Mouse (Mus musculus): ENCODE data around the gene Adgrl4. TPM values are rescaled to one million over a fixed set of nuclear protein-coding genes. Genes with fewer than 3 reads are reported as not detected.

The Adgrl4 gene
- polyA plus RNA-seq, 1 experiment from 2014 or later: 17.5 TPM

DNA sequence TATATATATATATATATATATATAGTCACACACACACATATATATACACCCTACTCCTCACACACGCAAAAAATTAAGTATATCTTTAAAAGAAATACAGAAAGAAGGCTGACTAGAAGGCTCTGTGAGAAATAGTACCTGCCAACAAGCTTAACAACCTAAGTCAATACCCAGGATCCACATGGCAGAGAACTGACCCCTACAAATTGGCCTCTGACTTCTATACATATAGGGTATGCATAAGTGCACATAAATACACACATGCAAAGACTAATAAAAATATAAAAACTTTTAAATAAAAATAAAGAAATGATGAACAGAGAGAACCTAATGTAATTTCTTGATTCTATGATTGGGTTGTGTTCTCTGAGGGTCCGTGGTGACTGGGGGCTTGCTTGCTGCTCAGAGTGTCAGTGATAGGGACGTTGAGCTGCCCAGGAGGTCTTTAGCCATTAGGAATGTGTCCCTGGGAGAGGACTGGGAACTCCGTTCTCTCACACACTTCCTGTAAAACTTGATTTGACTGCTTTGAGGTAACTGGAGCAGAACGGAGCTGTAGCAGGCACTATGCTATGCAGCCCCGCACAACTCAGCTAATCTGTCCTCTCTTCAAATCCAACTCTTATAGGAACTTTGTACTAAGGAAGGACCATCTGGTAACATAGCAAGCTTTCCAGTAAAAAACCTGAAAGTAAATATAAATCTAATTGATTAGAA is 17.5 kb downstream of the Adgrl4 start:
- Histone ChIP-seq H3K4me2 (ENCODE audit: low read depth, low read length) (no peak overlapping the region), H3K4me3 (ENCODE audit: low read length) (no peak overlapping the region), H3K4me1 (ENCODE audit: control insufficient read depth, insufficient read depth, low read length) (no peaks in the 10 kb centered on the region), H3K9ac (ENCODE audit: low read length) (no peak overlapping the region), H3K27me3 (ENCODE audit: control insufficient read depth, insufficient read depth, low read length) (no peaks in the 10 kb centered on the region), H3K36me3 (ENCODE audit: control insufficient read depth, insufficient read depth) (no peaks in the 10 kb centered on the region), H3K27ac (ENCODE audit: low read length) (no peak overlapping the region), H3K9me3 (replicated peaks; ENCODE audit: control insufficient read depth, low read length) (no peaks in the 10 kb centered on the region)
- no peak for ATAC-seq (replicated peaks; ENCODE audit: extremely low read depth, insufficient read depth, low FRiP score)
- 52% methylated on average over 6 of the region's 6 CpGs for WGBS

DNA sequence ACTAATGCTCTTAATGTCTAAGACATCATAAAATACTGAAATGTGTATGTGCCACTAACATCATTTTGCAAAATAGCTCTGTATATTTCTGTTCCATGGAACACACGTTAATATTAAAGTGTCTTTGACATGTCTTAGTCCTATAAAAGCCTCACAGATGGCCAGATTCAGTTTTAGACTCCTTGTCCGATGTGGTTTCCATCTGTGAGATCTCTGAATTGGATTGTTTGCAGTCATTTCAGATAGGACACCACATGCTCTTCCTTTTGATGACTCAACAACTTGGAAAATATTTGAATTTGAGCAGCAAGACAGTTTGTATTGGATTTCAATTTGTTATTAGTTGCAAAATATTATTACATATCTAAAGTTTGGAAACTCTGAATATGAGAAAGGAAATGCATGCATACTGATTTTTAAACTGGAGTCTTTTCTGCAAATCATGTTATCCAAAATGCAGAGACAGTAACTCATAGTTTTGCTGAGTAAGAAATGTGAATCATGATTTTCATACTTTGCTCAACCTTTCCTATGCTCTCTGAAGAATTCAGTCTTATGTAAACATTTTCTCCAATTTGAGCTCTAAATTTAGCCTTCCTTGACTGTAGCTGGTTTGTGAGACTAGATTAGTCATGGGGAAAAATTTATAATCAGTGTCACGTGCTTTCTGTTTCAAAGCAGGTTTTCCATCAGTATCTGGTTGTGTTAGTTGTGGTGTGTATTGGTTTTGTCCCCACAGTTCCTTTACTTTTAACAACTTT is 21.9 kb downstream of the Adgrl4 start:
- no peak overlapping the region for H3K27ac ChIP-seq (ENCODE audit: low read length)
- no peak overlapping the region for H3K4me2 ChIP-seq (ENCODE audit: low read depth, low read length)
- no peaks in the 10 kb centered on the region for H3K36me3 ChIP-seq (ENCODE audit: control insufficient read depth, insufficient read depth)
- no peaks in the 10 kb centered on the region for H3K4me1 ChIP-seq (ENCODE audit: control insufficient read depth, insufficient read depth, low read length)
- H3K4me3 ChIP-seq (ENCODE audit: low read length): no peak overlapping the region
- no peaks in the 10 kb centered on the region for H3K9me3 ChIP-seq (replicated peaks; ENCODE audit: control insufficient read depth, low read length)
- H3K27me3 ChIP-seq (ENCODE audit: control insufficient read depth, insufficient read depth, low read length): no peaks in the 10 kb centered on the region
- 62% methylated on average over 3 of the region's 3 CpGs for WGBS
- ATAC-seq (replicated peaks; ENCODE audit: extremely low read depth, insufficient read depth, low FRiP score): no peak
- H3K9ac ChIP-seq (ENCODE audit: low read length): no peak overlapping the region

GRCm38 (mm10) chr3:151465215-151465614 is 27.5 kb downstream of the Adgrl4 start:
- ATAC-seq (replicated peaks; ENCODE audit: extremely low read depth, insufficient read depth, low FRiP score): no peak
- no peaks in the 10 kb centered on the region for H3K36me3 ChIP-seq (ENCODE audit: control insufficient read depth, insufficient read depth)
- 38% methylated on average over 4 of the region's 4 CpGs for WGBS
- H3K27me3 ChIP-seq (ENCODE audit: control insufficient read depth, insufficient read depth, low read length): no peaks in the 10 kb centered on the region
- no peak overlapping the region for H3K4me2 ChIP-seq (ENCODE audit: low read depth, low read length)
- H3K9ac ChIP-seq (ENCODE audit: low read length): no peak overlapping the region
- H3K27ac ChIP-seq (ENCODE audit: low read length): no peak overlapping the region
- no peaks in the 10 kb centered on the region for H3K9me3 ChIP-seq (replicated peaks; ENCODE audit: control insufficient read depth, low read length)
- no peaks in the 10 kb centered on the region for H3K4me1 ChIP-seq (ENCODE audit: control insufficient read depth, insufficient read depth, low read length)
- no peak overlapping the region for H3K4me3 ChIP-seq (ENCODE audit: low read length)

GRCm38 (mm10) chr3:151488853-151489252 is 51.2 kb downstream of the Adgrl4 start:
- Histone ChIP-seq H3K9me3 (replicated peaks; ENCODE audit: control insufficient read depth, low read length) (no peaks in the 10 kb centered on the region), H3K36me3 (ENCODE audit: control insufficient read depth, insufficient read depth) (no peaks in the 10 kb centered on the region), H3K27ac (ENCODE audit: low read length) (no peak overlapping the region), H3K4me2 (ENCODE audit: low read depth, low read length) (no peak overlapping the region), H3K9ac (ENCODE audit: low read length) (no peak overlapping the region), H3K27me3 (ENCODE audit: control insufficient read depth, insufficient read depth, low read length) (no peaks in the 10 kb centered on the region), H3K4me1 (ENCODE audit: control insufficient read depth, insufficient read depth, low read length) (no peaks in the 10 kb centered on the region), H3K4me3 (ENCODE audit: low read length) (no peak overlapping the region)
- WGBS: 86% methylated on average over 4 of the region's 4 CpGs
- ATAC-seq (replicated peaks; ENCODE audit: extremely low read depth, insufficient read depth, low FRiP score): no peak

- Histone ChIP-seq H3K4me3 (ENCODE audit: low read length) (no peak overlapping the region), H3K36me3 (ENCODE audit: control insufficient read depth, insufficient read depth) (no peaks in the 10 kb centered on the region), H3K9me3 (replicated peaks; ENCODE audit: control insufficient read depth, low read length) (no peaks in the 10 kb centered on the region), H3K4me1 (ENCODE audit: control insufficient read depth, insufficient read depth, low read length) (no peaks in the 10 kb centered on the region), H3K4me2 (ENCODE audit: low read depth, low read length) (no peak overlapping the region), H3K27me3 (ENCODE audit: control insufficient read depth, insufficient read depth, low read length) (no peaks in the 10 kb centered on the region), H3K9ac (ENCODE audit: low read length) (no peak overlapping the region), H3K27ac (ENCODE audit: low read length) (no peak overlapping the region)
- 93% methylated on average over 3 of the region's 3 CpGs for WGBS
- ATAC-seq (replicated peaks; ENCODE audit: extremely low read depth, insufficient read depth, low FRiP score): no peak
Observed at GRCm38 (mm10) chr3:151505606-151506005, 67.9 kb downstream of the Adgrl4 start.

DNA sequence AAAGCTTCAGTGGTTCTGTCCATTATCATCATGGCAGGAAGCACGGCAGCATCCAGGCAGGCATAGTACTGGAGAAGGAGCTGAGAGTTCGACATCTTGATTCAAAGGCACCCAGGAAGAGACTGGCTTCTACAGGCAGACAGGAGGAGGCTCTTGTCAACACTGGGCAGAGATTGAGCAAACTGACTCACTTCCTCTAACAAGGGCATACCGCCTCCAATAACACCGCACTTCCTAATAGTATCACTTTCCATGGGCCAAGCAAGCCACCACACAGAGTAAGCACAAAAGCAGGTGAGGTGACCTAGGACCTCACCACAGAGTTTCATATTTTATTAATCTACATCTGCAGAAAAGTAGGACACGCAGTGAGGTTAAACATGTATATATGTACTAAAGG is 73.5 kb downstream of the Adgrl4 start:
- Histone ChIP-seq H3K27ac (ENCODE audit: low read length) (no peak overlapping the region), H3K4me3 (ENCODE audit: low read length) (no peak overlapping the region), H3K9ac (ENCODE audit: low read length) (no peak overlapping the region), H3K4me1 (ENCODE audit: control insufficient read depth, insufficient read depth, low read length) (no peaks in the 10 kb centered on the region), H3K4me2 (ENCODE audit: low read depth, low read length) (no peak overlapping the region), H3K9me3 (replicated peaks; ENCODE audit: control insufficient read depth, low read length) (no peaks in the 10 kb centered on the region), H3K27me3 (ENCODE audit: control insufficient read depth, insufficient read depth, low read length) (no peaks in the 10 kb centered on the region), H3K36me3 (ENCODE audit: control insufficient read depth, insufficient read depth) (no peaks in the 10 kb centered on the region)
- ATAC-seq (replicated peaks; ENCODE audit: extremely low read depth, insufficient read depth, low FRiP score): no peak
- 81% methylated on average over 5 of the region's 5 CpGs for WGBS

DNA sequence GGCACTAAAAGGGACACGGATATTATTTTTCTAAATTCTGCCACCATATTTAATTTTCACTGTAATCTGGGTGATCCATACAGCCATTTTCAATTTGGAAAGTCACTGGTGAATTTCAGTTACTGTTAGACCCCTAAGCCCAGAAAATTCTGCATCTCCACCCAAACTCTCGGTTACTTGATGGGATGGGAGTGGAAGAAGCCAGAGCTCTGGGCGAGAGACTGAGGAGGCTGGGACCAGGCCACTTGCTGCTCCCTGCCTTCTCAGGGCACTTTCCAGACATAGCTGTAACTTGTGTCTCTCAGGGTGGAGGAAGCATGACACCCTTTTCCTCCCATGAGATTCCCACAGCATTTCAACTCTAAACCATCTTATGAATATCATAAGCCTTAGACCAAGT is 109.5 kb downstream of the Adgrl4 start:
- Histone ChIP-seq H3K9ac (ENCODE audit: low read length) (no peak overlapping the region), H3K36me3 (ENCODE audit: control insufficient read depth, insufficient read depth) (no peaks in the 10 kb centered on the region), H3K27ac (ENCODE audit: low read length) (no peak overlapping the region), H3K4me2 (ENCODE audit: low read depth, low read length) (no peak overlapping the region), H3K4me3 (ENCODE audit: low read length) (no peak overlapping the region), H3K9me3 (replicated peaks; ENCODE audit: control insufficient read depth, low read length) (no peaks in the 10 kb centered on the region), H3K27me3 (ENCODE audit: control insufficient read depth, insufficient read depth, low read length) (no peaks in the 10 kb centered on the region), H3K4me1 (ENCODE audit: control insufficient read depth, insufficient read depth, low read length) (no peaks in the 10 kb centered on the region)
- 85% methylated on average over 3 of the region's 3 CpGs for WGBS
- ATAC-seq (replicated peaks; ENCODE audit: extremely low read depth, insufficient read depth, low FRiP score): no peak

DNA sequence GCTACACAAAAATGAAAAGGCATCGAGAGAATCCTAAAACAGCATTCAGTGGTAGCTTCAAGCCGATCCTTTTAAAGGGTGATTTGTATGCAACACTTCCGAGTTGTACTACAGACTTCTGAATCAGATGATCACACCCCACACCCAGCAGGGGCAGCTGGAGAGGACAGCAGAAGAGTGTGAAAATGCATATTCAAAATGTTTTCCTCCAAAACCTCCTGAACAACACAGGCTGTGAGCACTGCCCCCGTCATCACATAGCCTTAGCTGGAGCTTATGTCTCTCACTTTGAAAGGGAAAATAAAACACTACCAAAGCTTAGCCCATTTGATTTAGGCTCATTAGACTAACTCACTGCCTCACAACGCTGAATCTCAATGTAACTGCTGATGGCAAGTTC is 113.3 kb downstream of the Adgrl4 start:
- Histone ChIP-seq H3K27me3 (ENCODE audit: control insufficient read depth, insufficient read depth, low read length) (no peaks in the 10 kb centered on the region), H3K9ac (ENCODE audit: low read length) (no peak overlapping the region), H3K36me3 (ENCODE audit: control insufficient read depth, insufficient read depth) (no peaks in the 10 kb centered on the region), H3K9me3 (replicated peaks; ENCODE audit: control insufficient read depth, low read length) (no peaks in the 10 kb centered on the region), H3K4me2 (ENCODE audit: low read depth, low read length) (no peak overlapping the region), H3K4me3 (ENCODE audit: low read length) (no peak overlapping the region), H3K27ac (ENCODE audit: low read length) (no peak overlapping the region), H3K4me1 (ENCODE audit: control insufficient read depth, insufficient read depth, low read length) (no peaks in the 10 kb centered on the region)
- WGBS: 38% methylated on average over 5 of the region's 5 CpGs
- ATAC-seq (replicated peaks; ENCODE audit: extremely low read depth, insufficient read depth, low FRiP score): no peak

DNA sequence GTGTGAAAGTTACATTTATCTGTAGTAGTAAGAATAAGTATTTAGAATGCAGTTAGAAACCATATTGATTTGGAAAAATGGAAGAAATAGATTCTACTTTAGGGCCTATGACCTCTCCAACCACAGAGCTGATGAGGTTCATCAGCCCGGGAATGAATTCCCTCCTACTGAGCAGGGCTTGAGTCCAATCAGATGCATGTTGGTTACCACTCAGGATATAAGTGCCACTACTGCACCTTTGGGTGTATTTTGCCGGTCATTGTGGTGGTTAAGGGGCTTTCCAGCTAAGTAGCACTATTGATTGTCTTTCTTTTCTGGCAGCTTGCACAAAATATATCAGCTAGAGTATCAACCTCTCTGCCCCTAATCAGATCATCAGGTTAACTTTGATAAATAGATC is 118.9 kb downstream of the Adgrl4 start:
- no peak overlapping the region for H3K9ac ChIP-seq (ENCODE audit: low read length)
- no peak overlapping the region for H3K4me2 ChIP-seq (ENCODE audit: low read depth, low read length)
- no peak for ATAC-seq (replicated peaks; ENCODE audit: extremely low read depth, insufficient read depth, low FRiP score)
- no peak overlapping the region for H3K4me3 ChIP-seq (ENCODE audit: low read length)
- no peak overlapping the region for H3K27ac ChIP-seq (ENCODE audit: low read length)
- H3K4me1 ChIP-seq (ENCODE audit: control insufficient read depth, insufficient read depth, low read length): no peaks in the 10 kb centered on the region
- WGBS: 73% methylated on average over 2 of the region's 2 CpGs
- no peaks in the 10 kb centered on the region for H3K36me3 ChIP-seq (ENCODE audit: control insufficient read depth, insufficient read depth)
- no peaks in the 10 kb centered on the region for H3K9me3 ChIP-seq (replicated peaks; ENCODE audit: control insufficient read depth, low read length)
- no peaks in the 10 kb centered on the region for H3K27me3 ChIP-seq (ENCODE audit: control insufficient read depth, insufficient read depth, low read length)
